In the genomic region with DNA sequence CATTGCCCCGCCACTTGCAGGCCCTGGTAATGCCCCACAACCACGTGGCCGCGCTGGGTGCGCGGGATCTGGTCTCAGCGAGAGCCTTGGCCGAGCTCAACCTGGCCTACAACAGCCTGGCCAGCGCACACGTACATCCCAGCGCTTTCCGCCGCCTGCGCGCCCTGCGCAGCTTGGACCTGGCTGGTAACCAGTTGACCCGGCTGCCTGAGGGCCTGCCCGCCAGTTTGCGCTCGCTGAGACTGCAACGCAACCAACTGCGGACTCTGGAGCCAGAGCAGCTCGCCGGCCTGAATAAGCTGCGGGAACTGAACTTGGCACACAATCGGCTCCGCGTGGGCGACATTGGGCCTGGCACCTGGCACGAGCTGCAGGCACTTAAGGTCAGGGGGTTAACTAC, we compare ENCODE assay signal across 10 mouse cellular contexts. TPM values are rescaled to one million over a fixed set of nuclear protein-coding genes. Genes with fewer than 3 reads are reported as not detected.
DNase-seq lines count a peak whose midpoint lies in the region; ATAC-seq and TF ChIP-seq lines count a peak whose summit lies in the region.
"Had no signal": no experiment of that assay in that cellular context is flagged by ENCODE, and none has a peak within 500 bp of the region (broad histone marks: within the 10 kb centered on the region; RNA-seq: fewer than 3 reads in every experiment).

No protein-coding gene starts in this region.

- 0 out of 2 replicates have a peak overlapping the region, but pooled peaks have one; percentile 10 for H3K9ac ChIP-seq in intestine, embryonic 14.5 days (ENCODE audit: low read length)
- no peak overlapping the region for H3K9ac ChIP-seq in intestine, embryonic 15.5 days
- no peak overlapping the region for H3K9ac ChIP-seq in embryonic facial prominence, embryonic 12.5 days
- no peak overlapping the region for H3K9ac ChIP-seq in limb, embryonic 12.5 days (replicated peaks)

- H3K36me3 ChIP-seq in intestine, embryonic 14.5 days (ENCODE audit: control insufficient read depth, insufficient read depth, low read length): peaks cover 46% of the 10 kb centered on the region
- peaks cover 33% of the 10 kb centered on the region for H3K36me3 ChIP-seq in intestine, embryonic 15.5 days
- peaks cover 43% of the 10 kb centered on the region for H3K36me3 ChIP-seq in embryonic facial prominence, embryonic 12.5 days
- peaks cover 47% of the 10 kb centered on the region for H3K36me3 ChIP-seq in limb, embryonic 12.5 days

- no peaks in the 10 kb centered on the region for H3K9me3 ChIP-seq in intestine, embryonic 14.5 days (ENCODE audit: control insufficient read depth, low read length)
- H3K9me3 ChIP-seq in intestine, embryonic 15.5 days: no peaks in the 10 kb centered on the region
- no peaks in the 10 kb centered on the region for H3K9me3 ChIP-seq in embryonic facial prominence, embryonic 12.5 days
- H3K9me3 ChIP-seq in limb, embryonic 12.5 days: no peaks in the 10 kb centered on the region

- TF ChIP-seq POLR2A in brain, embryonic 14.5 days (IDR thresholded peaks at IDR 0.05; ENCODE audit: borderline replicate concordance, extremely low read depth, insufficient read depth, insufficient read length, poor library complexity, severe bottlenecking): no peak
- TF ChIP-seq POLR2A in lung, adult 2 months (IDR thresholded peaks at IDR 0.05; ENCODE audit: borderline replicate concordance, extremely low read depth, low read depth, low read length): no peak

- H3K4me1 ChIP-seq in intestine, embryonic 14.5 days (replicated peaks; ENCODE audit: control insufficient read depth, insufficient read depth, low read length): no peaks in the 10 kb centered on the region
- 0 out of 2 replicates have a peak, but pooled peaks cover 2% of the 10 kb centered on the region for H3K4me1 ChIP-seq in intestine, embryonic 15.5 days (replicated peaks)
- peaks cover 10% of the 10 kb centered on the region; the same call in 1 of the 2 replicates for H3K4me1 ChIP-seq in embryonic facial prominence, embryonic 12.5 days
- H3K4me1 ChIP-seq in limb, embryonic 12.5 days (replicated peaks): peaks cover 27% of the 10 kb centered on the region
- H3K4me1 ChIP-seq in lung, adult 2 months (ENCODE audit: control insufficient read depth, insufficient read depth, low read length): no peaks in the 10 kb centered on the region

- H3K27me3 ChIP-seq in intestine, embryonic 14.5 days (replicated peaks; ENCODE audit: control insufficient read depth, insufficient read depth, low read length): no peaks in the 10 kb centered on the region
- H3K27me3 ChIP-seq in intestine, embryonic 15.5 days (replicated peaks): no peaks in the 10 kb centered on the region
- H3K27me3 ChIP-seq in embryonic facial prominence, embryonic 12.5 days: no peaks in the 10 kb centered on the region
- no peaks in the 10 kb centered on the region; the same call in 1 of the 2 replicates for H3K27me3 ChIP-seq in limb, embryonic 12.5 days

- ATAC-seq in intestine, embryonic 14.5 days (replicated peaks; ENCODE audit: low FRiP score, low TSS enrichment, low read depth): no peak
- ATAC-seq in intestine, embryonic 15.5 days: no peak
- no peak for ATAC-seq in embryonic facial prominence, embryonic 12.5 days (ENCODE audit: insufficient number of reproducible peaks, insufficient read depth, low FRiP score, low TSS enrichment)
- ATAC-seq in limb, embryonic 12.5 days (ENCODE audit: insufficient number of reproducible peaks, insufficient read depth, low FRiP score, low TSS enrichment, low read depth): no peak
- ATAC-seq: activated CD4-positive, CD25-positive, alpha-beta regulatory T cell, adult 4 months had no signal

- no peak for DNase-seq in intestine, embryonic 14.5 days (ENCODE audit: low spot score)
- DNase-seq in brain, embryonic 14.5 days (ENCODE audit: low read depth): peak; percentile 22
- no peak for DNase-seq in lung, adult 2 months
- no peak for DNase-seq in lung, adult 18-20 months
- no peak for DNase-seq in ovary, postnatal 14 days (ENCODE audit: low spot score)
- DNase-seq: spleen, adult 18-20 months had no signal

- H3K4me2 ChIP-seq in intestine, embryonic 14.5 days (ENCODE audit: low read length): no peak overlapping the region
- H3K4me2 ChIP-seq in intestine, embryonic 15.5 days (replicated peaks): no peak overlapping the region
- H3K4me2 ChIP-seq in embryonic facial prominence, embryonic 12.5 days (replicated peaks): no peak overlapping the region
- H3K4me2 ChIP-seq in limb, embryonic 12.5 days: peak overlapping the region; percentile 8; the same call in 1 of the 2 replicates

- WGBS in intestine, embryonic 14.5 days: 44% methylated on average over 30 of the region's 30 CpGs
- WGBS in intestine, embryonic 15.5 days: 43% methylated on average over 30 of the region's 30 CpGs
- 40% methylated on average over 30 of the region's 30 CpGs for WGBS in embryonic facial prominence, embryonic 12.5 days
- WGBS in limb, embryonic 12.5 days: 45% methylated on average over 30 of the region's 30 CpGs
- WGBS in lung, adult 2 months: 49% methylated on average over 30 of the region's 30 CpGs

- H3K27ac ChIP-seq in intestine, embryonic 14.5 days (ENCODE audit: low read depth): no peak overlapping the region
- H3K27ac ChIP-seq in intestine, embryonic 15.5 days: no peak overlapping the region
- H3K27ac ChIP-seq in embryonic facial prominence, embryonic 12.5 days: 0 out of 2 replicates have a peak overlapping the region, but pooled peaks have one; percentile 30
- no peak overlapping the region for H3K27ac ChIP-seq in limb, embryonic 12.5 days

- no peak overlapping the region for H3K4me3 ChIP-seq in intestine, embryonic 14.5 days (ENCODE audit: low read depth, low read length)
- H3K4me3 ChIP-seq in intestine, embryonic 15.5 days (replicated peaks): no peak overlapping the region
- no peak overlapping the region for H3K4me3 ChIP-seq in embryonic facial prominence, embryonic 12.5 days
- H3K4me3 ChIP-seq in limb, embryonic 12.5 days (replicated peaks): no peak overlapping the region
- H3K4me3 ChIP-seq in lung, adult 2 months (replicated peaks; ENCODE audit: extremely low read depth, low read depth, low read length): no peak overlapping the region

- TF ChIP-seq CTCF in brain, embryonic 14.5 days (IDR thresholded peaks at IDR 0.05; ENCODE audit: borderline replicate concordance, extremely low read depth, insufficient read depth, insufficient read length): no peak
- no peak for TF ChIP-seq CTCF in lung, adult 2 months (IDR thresholded peaks at IDR 0.05; ENCODE audit: insufficient read depth, low read length)

RNA-seq across cellular contexts. Expression of a gene that starts 5.0 kb away (rescaled TPM):
- polyA plus RNA-seq in intestine, embryonic 14.5 days (2014; fragmentation: Nextera tagmentation; extraction: Ambion mirVana): 0.46 and 0.49 TPM in 2 replicates
- 0.33 and 0.62 TPM in 2 replicates for polyA plus RNA-seq in intestine, embryonic 15.5 days (2015; fragmentation: Nextera tagmentation; extraction: Ambion mirVana)
- polyA plus RNA-seq in brain, embryonic 14.5 days (2012; rRNA removed): 0.10 and 0.31 TPM in 2 replicates
- polyA plus RNA-seq in embryonic facial prominence, embryonic 12.5 days (2016; fragmentation: Nextera tagmentation; extraction: Ambion mirVana): 0.31 and 0.43 TPM in 2 replicates
- polyA plus RNA-seq in limb, embryonic 12.5 days (2016; fragmentation: Nextera tagmentation; extraction: Ambion mirVana): 0.83 and 1.1 TPM in 2 replicates
- polyA plus RNA-seq in lung, adult 2 months (2012; rRNA removed): 1.8 and 2.4 TPM in 2 replicates

RNA-seq across cellular contexts. Expression of a gene that starts 16.9 kb away (rescaled TPM):
- 17.4 and 19.5 TPM in 2 replicates for polyA plus RNA-seq in intestine, embryonic 14.5 days (2014; fragmentation: Nextera tagmentation; extraction: Ambion mirVana)
- polyA plus RNA-seq in intestine, embryonic 15.5 days (2015; fragmentation: Nextera tagmentation; extraction: Ambion mirVana): 20.7 and 21.7 TPM in 2 replicates
- polyA plus RNA-seq in brain, embryonic 14.5 days (2012; rRNA removed): 44.9 and 47.9 TPM in 2 replicates
- 27.5 and 29.2 TPM in 2 replicates for polyA plus RNA-seq in embryonic facial prominence, embryonic 12.5 days (2016; fragmentation: Nextera tagmentation; extraction: Ambion mirVana)
- 26.2 and 28.7 TPM in 2 replicates for polyA plus RNA-seq in limb, embryonic 12.5 days (2016; fragmentation: Nextera tagmentation; extraction: Ambion mirVana)
- 25.9 and 27.7 TPM in 2 replicates for polyA plus RNA-seq in lung, adult 2 months (2012; rRNA removed)

RNA-seq across cellular contexts. Expression of a gene that starts 17.0 kb away (rescaled TPM):
- polyA plus RNA-seq in intestine, embryonic 14.5 days (2014; fragmentation: Nextera tagmentation; extraction: Ambion mirVana): 0.48 and 0.92 TPM in 2 replicates
- 0.65 and 0.93 TPM in 2 replicates for polyA plus RNA-seq in intestine, embryonic 15.5 days (2015; fragmentation: Nextera tagmentation; extraction: Ambion mirVana)
- polyA plus RNA-seq in brain, embryonic 14.5 days (2012; rRNA removed): 2.1 and 2.7 TPM in 2 replicates
- polyA plus RNA-seq in embryonic facial prominence, embryonic 12.5 days (2016; fragmentation: Nextera tagmentation; extraction: Ambion mirVana): 2.0 and 2.4 TPM in 2 replicates
- 1.6 TPM in 2 replicates for polyA plus RNA-seq in limb, embryonic 12.5 days (2016; fragmentation: Nextera tagmentation; extraction: Ambion mirVana)
- 1.0 and 1.1 TPM in 2 replicates for polyA plus RNA-seq in lung, adult 2 months (2012; rRNA removed)

RNA-seq across cellular contexts. Expression of a gene that starts 26.2 kb away (rescaled TPM):
- polyA plus RNA-seq in intestine, embryonic 14.5 days (2014; fragmentation: Nextera tagmentation; extraction: Ambion mirVana): 10.8 and 11.7 TPM in 2 replicates
- 8.4 and 9.9 TPM in 2 replicates for polyA plus RNA-seq in intestine, embryonic 15.5 days (2015; fragmentation: Nextera tagmentation; extraction: Ambion mirVana)
- polyA plus RNA-seq in brain, embryonic 14.5 days (2012; rRNA removed): 109 and 153 TPM in 2 replicates
- polyA plus RNA-seq in embryonic facial prominence, embryonic 12.5 days (2016; fragmentation: Nextera tagmentation; extraction: Ambion mirVana): 13.0 and 16.1 TPM in 2 replicates
- polyA plus RNA-seq in limb, embryonic 12.5 days (2016; fragmentation: Nextera tagmentation; extraction: Ambion mirVana): 16.3 and 17.0 TPM in 2 replicates
- polyA plus RNA-seq in lung, adult 2 months (2012; rRNA removed): 36.1 and 42.5 TPM in 2 replicates

RNA-seq across cellular contexts. Expression of a gene that starts 54.2 kb away (rescaled TPM):
- 4.1 and 4.4 TPM in 2 replicates for polyA plus RNA-seq in intestine, embryonic 14.5 days (2014; fragmentation: Nextera tagmentation; extraction: Ambion mirVana)
- 2.5 and 2.9 TPM in 2 replicates for polyA plus RNA-seq in intestine, embryonic 15.5 days (2015; fragmentation: Nextera tagmentation; extraction: Ambion mirVana)
- polyA plus RNA-seq in brain, embryonic 14.5 days (2012; rRNA removed): 5.3 and 7.5 TPM in 2 replicates
- polyA plus RNA-seq in embryonic facial prominence, embryonic 12.5 days (2016; fragmentation: Nextera tagmentation; extraction: Ambion mirVana): 5.4 and 7.2 TPM in 2 replicates
- 3.3 and 5.5 TPM in 2 replicates for polyA plus RNA-seq in limb, embryonic 12.5 days (2016; fragmentation: Nextera tagmentation; extraction: Ambion mirVana)
- 0.18 and 0.54 TPM in 2 replicates for polyA plus RNA-seq in lung, adult 2 months (2012; rRNA removed)
